Mouse (Mus musculus) spleen, adult 12 weeks (tissue): ENCODE measurements at regions not wholly inside any gene's neighbourhood (a gene's known extent, or its start where the extent isn't known, plus 50 kb on each side); places are given as distances from the start of the nearest gene placed in this dataset.

Experiments used
- DNase-seq: peaks from one replicate; pipeline ENCODE4 v3.0.0; 2022; ENCODE audit warnings: low spot score

DNA sequence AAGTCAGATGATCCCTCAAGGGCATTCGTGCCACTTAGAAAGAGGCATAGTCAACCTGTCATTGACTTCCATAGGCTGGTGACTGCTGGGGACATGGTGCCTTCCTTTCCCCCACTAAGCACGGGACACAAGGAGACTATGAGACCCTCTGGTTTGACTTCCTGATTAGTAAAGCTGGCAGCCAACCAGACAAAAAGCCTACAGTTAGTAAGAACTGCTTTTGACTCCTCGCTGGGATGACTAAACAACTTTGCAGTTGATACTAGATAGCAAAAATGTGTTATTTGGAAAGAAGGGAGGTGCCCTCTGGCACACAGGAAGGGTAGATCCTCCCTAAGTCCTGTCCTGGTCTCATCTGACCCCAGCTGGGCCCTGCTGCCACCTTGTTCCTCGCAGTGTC lies 95.0 kb upstream of the Runx1 start:
- no peak for DNase-seq

DNA sequence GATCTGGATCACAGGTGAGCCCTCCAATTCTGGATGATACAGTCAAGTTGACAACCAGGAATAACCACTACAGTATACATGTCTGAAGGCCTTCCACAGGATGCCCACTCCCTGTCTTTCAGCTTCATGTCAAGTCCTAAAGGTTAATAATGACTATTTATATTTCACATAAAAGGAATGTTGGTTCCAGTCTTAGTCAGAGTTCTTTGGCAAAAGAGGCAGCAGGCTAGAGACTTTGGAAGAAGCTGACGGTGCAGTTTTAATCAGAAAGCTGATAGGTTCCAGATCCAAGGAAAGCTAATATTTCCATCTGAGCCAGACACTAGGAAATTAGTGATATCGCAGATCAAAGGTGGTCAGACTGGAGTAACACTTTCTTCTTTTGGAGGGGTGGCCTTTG lies 91.4 kb upstream of the Runx1 start:
- no peak for DNase-seq

DNA sequence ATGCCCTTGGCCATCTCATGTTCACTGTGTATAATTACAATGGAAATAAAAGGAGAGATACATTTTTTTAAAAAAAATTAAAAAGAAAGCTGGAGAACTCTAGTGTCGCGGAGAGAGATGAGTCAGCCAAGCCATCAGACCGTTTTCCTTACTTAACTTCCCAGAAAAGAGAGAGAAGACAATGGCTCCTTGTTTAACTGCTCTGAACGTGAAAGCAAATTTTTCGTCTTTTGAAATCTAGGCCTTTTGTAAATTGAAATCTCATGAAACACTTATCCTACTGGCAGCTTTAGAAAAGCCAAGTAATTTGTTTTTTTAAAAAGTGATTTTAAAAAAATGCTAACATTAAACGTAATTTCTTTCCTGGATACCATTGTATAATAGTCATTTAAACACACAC lies 89.7 kb upstream of the Runx1 start:
- no peak for DNase-seq

DNA sequence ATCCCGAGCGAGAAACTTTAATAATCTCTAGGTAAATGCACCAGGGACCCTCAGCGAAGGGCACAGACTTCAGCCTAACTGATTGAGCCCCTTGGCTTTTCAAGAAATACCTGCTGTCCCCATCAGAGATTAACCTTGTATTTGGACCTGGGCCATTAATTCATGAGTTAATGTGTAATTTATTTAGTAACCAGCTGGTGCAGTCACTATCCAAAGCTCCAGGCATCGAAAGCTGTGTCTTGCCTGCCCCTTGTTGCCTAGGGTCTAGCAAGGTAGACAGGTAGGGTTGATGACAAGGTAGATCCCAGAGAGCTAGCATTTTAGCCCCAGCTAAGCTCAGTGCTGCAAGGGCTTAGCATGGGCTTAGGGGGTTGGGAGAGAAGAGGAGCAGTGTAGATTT lies 80.9 kb upstream of the Runx1 start:
- no peak for DNase-seq

DNA sequence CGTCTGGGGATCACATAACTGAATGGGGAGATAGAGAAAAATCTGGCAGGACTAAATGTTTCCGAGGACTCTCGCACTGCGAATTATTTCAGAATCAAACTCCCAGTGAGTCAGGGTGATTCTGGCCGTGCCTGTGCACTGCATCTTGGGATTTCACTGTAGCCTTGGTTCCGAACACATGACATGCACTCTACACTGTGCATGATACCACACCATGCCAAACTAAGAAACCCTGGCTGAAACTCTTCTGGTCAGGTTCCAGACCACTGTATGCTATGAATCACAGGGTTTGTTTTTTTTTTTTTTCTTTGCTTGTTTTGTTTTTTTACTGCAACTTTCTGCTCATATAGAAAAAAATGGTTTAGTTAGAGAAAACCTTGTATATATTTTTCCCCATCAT lies 79.7 kb upstream of the Runx1 start:
- no peak for DNase-seq

DNA sequence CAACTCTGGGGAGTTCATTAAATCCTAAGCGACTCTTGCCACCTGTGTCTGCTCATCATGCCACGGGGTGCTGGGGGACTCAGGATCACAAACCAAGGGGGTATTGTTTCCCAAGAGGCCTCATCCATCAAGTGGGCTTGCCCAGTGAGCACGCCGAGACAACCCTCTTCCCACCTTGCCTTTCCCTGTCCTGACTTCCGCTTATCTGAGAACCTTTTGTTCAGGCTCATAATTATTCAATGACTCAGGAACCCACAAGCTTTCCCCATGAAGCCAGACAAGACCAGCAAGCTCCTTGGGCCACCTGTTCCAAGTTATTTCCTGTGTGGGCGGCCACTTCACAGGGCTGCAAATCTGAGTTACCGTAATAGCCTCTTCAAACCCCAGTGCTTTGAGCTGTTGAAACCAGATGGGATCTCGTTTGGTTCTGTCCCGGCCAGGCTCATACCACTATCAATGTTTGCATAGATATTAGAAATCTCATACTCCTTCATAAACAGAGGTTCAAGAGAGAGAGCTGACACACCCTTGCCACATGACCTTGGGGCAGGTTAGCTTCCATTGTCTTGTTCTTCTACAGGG lies 78.0 kb upstream of the Runx1 start:
- no peak for DNase-seq

DNA sequence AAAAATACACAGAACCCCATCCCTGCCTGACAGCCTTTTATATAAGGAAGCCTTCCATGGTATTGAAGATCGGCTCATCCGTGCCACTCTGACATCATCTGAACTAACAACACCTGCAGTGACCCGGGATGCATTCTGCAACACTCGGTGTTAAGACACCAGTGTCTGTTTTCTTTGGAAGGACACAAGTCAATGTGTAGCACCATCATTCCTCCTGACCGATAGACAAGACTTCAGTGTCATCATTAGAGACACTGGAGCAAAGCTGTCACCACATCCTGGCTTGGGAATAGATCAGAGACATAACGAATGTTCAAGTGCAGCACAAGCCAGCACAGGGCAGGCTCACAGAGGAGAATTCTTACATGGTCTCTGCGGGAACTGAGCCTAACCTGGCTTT lies 77.5 kb upstream of the Runx1 start:
- DNase-seq, result no peak

DNA sequence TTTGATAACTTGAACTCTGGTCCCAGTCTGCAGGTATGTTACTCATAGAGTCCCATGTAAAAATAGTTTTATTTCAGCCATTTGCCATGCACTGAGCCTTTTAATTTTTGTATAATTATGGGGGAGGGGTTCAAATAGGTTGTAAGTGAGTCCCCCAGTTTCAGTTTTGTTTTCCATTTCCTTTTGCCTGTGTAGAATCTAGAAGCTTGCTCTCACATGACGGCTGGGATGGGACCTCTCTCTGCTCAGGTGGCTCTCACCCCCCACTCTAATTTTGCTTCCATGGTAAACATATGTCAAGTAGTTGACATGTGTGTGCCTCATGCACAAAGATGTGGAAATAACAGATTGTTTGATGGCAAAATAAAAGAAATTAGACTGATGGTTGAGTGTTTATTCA lies 73.8 kb upstream of the Runx1 start:
- no peak for DNase-seq

DNA sequence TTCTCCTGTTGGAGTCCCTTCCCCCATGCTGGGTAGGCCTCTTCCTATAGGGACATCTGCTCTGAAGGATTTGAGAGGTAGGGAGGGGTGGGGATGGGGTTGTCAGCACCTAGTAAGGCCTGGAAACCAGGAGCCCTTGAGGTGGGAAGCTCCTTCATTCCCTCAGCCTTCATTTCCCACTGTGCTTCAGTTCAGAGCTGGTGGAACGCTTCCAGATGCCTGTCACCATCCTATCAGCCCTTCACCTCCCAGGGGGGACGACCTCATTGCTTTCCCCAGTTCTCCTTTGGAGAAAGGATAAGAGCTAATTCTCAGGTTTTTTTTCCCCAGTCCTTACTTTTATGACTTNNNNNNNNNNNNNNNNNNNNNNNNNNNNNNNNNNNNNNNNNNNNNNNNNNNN lies 65.8 kb upstream of the Runx1 start:
- no peak for DNase-seq

DNA sequence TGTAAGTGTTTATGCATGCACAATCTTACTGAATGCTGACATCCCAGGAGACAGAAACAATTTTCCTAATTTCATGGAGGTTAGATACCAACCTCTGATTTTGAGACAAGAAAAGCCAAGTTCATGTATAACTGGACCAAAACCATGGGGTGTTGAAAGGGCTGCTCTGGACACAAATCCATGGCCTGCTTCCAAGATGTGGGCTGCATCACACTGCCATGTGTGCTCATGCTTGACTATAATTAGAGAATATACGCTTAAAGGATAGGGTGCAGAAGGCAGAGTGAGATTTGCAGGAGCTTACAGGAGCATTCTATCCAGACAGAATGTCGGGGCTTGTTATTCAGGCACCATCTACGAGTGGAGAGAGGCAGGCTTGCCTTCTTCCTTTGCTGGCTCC lies 64.8 kb upstream of the Runx1 start:
- no peak for DNase-seq

DNA sequence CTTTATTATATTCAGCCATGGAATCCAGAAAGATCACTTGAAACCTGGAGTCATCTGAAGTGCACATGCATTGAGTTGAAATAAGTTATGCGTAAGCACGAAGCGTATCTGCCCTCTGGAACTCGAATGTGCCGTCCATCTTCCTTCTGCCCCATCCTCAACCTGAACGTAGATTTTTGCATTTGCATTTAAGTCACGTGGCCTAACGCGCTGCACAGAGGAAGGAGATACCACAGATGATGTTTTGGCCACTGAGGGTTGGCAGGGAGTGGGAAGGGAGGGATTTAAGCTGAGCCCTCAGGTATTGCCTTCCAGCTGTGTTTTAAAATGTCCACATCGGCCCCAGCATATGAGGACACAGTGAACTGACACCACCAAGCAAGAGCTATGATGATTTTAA lies 63.6 kb upstream of the Runx1 start:
- no peak for DNase-seq

DNA sequence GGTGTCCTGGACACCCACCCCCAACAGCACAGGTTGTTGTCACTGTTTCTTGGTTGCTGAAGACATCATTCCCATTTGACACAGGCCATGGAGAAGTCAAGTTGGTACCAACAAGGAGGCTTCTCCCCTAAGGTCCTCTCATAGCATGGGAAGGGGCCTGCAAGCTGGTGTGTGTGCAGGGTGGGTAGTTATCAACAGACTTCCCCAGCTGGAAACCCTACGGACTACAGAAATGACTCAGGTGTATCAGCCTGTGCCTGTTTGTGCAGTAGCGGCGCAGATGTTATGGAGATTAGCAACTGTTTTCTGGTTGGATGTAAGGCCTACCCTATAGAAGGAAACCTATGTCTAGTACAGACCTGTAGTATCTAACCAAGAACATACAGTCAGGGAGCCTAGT lies 60.3 kb upstream of the Runx1 start:
- DNase-seq, result no peak

DNA sequence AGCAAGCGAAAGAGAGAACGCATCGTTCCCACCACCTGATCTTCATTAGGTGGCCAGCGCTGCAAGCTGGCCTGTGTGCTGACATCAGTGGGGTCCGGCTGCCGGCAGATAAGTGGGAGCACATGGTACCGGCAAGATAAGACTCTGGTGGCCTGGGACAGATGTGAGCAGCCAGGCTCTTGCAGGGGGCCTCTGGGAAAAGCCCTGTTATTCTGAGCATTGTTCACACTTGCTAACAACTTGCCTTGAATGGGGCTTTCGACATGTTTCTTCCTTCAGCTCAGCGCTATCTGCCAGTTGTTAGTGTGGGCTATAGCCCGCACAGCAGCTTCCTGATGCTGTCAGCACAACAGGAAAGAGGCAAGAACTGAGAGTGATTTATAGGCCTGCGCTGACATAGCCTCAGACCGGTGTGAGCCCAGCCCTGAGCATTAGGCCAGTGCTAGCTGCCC lies 57.9 kb upstream of the Runx1 start:
- peak; percentile 54 for DNase-seq

DNA sequence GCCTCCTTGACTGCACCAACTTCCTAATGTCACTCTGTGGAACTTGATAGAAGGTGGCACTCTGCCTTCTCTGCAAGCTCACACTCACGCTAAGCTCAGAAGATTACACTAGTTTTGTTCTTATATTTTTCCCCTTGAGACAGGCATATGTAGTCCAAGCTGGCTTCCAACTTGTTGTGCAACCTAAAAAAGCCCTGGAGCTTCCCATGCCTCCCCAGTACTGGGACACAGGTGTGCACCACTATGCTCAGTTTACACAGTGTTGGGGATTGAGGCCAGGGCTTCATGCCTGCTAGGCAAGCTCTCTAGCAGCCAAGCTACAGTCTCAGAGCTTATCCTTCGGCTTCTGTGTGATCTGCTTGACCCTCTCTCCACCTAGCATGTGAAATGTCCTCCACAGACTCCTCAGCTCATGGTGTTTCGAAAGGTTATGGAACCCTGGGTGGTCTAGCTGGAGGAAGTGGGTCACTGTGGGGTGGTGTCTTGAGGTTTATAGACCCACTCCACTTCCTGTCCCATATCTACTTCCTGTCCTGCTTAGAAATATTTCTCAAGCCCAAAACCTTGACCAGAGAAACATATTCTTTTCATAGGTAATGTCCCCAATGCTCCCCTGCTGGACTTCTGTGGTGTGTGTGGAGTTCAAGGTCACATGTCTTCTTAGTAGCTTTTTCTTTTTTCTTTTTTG lies 54.6 kb upstream of the Runx1 start:
- no peak for DNase-seq

DNA sequence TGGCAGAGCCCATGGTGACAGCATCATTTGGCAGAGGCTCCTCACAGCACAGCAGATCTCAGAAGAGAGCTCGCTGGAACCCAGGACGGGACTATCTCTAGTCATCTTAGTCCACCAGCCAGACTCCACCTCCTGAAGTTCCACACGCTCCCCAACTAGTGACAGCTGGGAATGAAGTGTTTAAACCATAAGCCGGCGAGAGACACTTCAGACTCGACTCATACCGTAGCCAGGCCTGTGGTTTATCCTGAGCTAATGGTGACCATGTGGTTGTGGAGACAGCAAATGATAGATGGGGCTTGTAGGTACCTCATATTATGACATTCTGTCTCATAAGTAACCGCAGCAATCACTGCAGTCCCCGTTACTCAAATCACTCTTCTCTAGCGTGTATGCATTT lies 52.1 kb upstream of the Runx1 start:
- DNase-seq, result no peak
